Mouse (Mus musculus): ENCODE results near the gene Stard5.

DNA sequence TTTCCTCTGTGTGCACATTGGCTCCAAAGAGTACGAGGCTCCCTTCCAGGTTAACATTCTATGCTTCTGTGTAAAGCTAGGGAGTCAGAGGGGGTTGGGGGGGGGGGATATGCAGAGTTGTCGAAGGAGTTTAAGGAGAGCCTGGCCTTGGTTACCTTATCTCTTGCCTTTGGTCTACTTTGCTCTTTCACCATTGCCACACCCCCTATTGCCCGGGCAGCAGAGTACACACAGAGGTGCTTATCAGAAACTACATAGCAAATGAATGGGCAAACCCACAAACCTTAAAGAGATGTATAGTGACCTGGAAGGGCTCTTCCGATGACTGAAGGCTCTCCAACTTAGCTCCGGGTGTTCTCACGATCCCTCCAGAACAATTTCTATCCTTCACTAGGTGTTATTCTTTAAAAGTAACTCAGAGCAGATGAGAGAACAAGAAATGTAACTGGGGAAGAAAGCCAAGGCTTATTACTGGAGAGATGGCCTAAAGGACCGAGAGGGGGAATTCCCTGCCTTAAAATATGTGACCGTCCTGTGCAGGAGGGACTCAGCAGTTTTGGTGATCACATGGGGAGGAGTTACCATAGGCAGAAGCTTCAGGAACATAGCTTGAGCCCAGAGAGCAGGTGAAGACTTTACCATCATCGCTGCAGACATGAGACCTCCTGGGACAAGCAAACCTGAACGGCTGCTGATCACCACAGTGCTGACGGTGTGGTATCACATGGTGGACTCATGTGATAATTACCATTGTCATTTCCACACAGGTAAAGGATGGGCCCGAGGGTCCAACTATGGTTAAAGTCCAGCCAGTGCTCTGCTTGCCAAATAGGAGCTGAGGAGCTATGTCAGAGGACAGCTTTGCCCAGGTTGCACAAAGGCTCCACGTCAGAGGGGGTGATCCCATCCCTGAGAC is 32.5 kb upstream of the Stard5 start:
- TF ChIP-seq CTCF (IDR thresholded peaks at IDR 0.05; ENCODE audit: insufficient read depth, low read length) (no peak), POLR2A (IDR thresholded peaks at IDR 0.05; ENCODE audit: borderline replicate concordance, extremely low read depth, low read depth, low read length) (no peak)
